Mouse (Mus musculus) forebrain, embryonic 16.5 days (tissue): ENCODE data around the gene Clp1. TPM values are rescaled to one million over a fixed set of nuclear protein-coding genes. Genes with fewer than 3 reads are reported as not detected.

Experiments used
- ATAC-seq: fragments of 200-750 bp; cut with Nextera tagmentation; 2 replicates; pipeline ENCODE4 v1.8.0; 2017; ENCODE audit warnings: mild to moderate bottlenecking, moderate library complexity
- H3K27ac ChIP-seq: fragments of 300-500 bp; sonication (generic); 2 replicates; pipeline ENCODE4 v1.5.1; 2014; ENCODE audit warnings: low read length, control low read depth
- H3K27me3 ChIP-seq: fragments of 300-500 bp; sonication (generic); replicated peaks from 2 replicates; pipeline ENCODE4 v1.6.1; 2014; ENCODE audit warnings: low read length; ENCODE audit not compliant: control insufficient read depth, insufficient read depth
- H3K36me3 ChIP-seq: fragments of 300-500 bp; sonication (generic); 2 replicates; pipeline ENCODE4 v1.6.1; 2014; ENCODE audit not compliant: control insufficient read depth, insufficient read depth
- H3K4me1 ChIP-seq: fragments of 300-500 bp; sonication (generic); replicated peaks from 2 replicates; pipeline ENCODE4 v1.6.1; 2014; ENCODE audit warnings: low read length; ENCODE audit not compliant: control insufficient read depth, insufficient read depth
- H3K4me2 ChIP-seq: fragments of 300-500 bp; sonication (generic); 2 replicates; pipeline ENCODE4 v1.6.1; 2014; ENCODE audit warnings: mild to moderate bottlenecking, low read length, control low read depth
- H3K4me3 ChIP-seq: fragments of 300-500 bp; sonication (generic); replicated peaks from 2 replicates; pipeline ENCODE4 v1.5.1; 2014; ENCODE audit warnings: mild to moderate bottlenecking, low read length, control low read depth
- H3K9ac ChIP-seq: fragments of 300-500 bp; sonication (generic); replicated peaks from 2 replicates; pipeline ENCODE4 v1.6.1; 2014; ENCODE audit warnings: low read depth, low read length, control low read depth
- H3K9me3 ChIP-seq: fragments of 300-500 bp; sonication (generic); 2 replicates; pipeline ENCODE4 v1.6.1; 2016; ENCODE audit warnings: low read length; ENCODE audit not compliant: control insufficient read depth
- WGBS: fragments of 180-500 bp; shearing (Covaris S2); extraction: QIAGEN DNeasy Blood & Tissue Kit; methylation state at CpG from one replicate; pipeline ENCODE4 v1.1.7; 2014; 5-methylcytosine and 5-hydroxymethylcytosine counted together
- microRNA counts: library from miRNA; unstranded; fragments of <30 nt; microRNA quantifications from one replicate; lab custom pipeline; 2016
- microRNA-seq: library from miRNA; unstranded; fragments of <30 nt; microRNA quantifications from one replicate; pipeline ENCODE4, GENCODE M21; 2017
- polyA plus RNA-seq: library from polyadenylated mRNA; unstranded; fragments of >200 nt; fragmentation: Nextera tagmentation; extraction: Ambion mirVana; gene quantifications from 2 replicates; pipeline ENCODE4 v1.2.1, GENCODE M21; 2015

The Clp1 gene
- polyA plus RNA-seq, 1 experiment from 2014 or later, result 28.1 TPM

DNA sequence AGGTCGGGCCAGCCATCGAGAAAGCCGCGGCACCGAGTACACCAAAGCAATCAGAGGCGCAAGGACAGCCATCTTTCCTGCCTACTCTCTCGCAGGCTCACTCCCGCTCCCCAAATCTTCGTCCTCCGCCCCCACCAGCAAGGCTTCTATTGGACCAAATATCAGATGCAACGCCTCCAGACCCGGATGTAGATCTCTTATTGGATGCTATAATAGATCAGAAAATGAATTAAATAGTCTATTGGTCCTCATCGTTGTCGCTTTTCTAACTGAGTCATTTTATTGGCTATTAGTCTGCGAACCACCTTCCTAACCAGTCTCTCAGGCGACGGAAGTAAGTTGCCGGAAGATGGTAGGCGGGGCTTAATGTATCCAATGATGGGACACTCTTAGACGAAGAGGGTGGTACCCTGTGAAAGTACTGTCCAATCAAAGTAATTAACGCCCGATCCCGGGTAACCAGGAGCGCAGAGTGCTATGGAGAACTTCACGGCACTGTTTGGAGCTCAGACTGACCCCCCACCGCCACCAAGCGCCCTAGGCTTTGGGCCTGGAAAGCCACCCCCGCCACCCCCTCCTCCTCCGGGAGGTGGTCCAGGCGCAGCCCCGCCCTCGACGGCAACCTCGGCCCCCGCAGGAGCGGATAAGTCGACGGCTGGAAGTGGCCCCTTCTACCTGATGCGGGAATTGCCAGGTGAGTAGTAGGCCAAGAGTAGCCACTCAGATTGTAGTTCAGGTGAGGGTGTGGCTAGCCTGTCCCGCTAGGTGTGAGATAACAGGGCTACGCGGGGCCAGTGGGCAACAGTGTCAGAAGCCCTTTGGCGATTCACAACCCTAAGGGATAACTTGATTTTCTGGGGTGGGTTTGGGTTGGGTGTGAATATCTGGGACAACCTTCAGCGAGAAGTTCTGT lies 48.9 kb downstream of the Clp1 start, which contains the start of the genes Gm28635 and Med19:
Gene Gm28635 (minus strand): TSS at position 74 of the 913 bp plus-strand sequence.
Gene Med19 (plus strand): TSS at position 435 of the 913 bp plus-strand sequence.
- Histone ChIP-seq H3K4me3 (peak within 1 kb of the TSS; percentile 95), H3K27me3 (no peaks in the 10 kb centered on the region), H3K4me2 (peak within 1 kb of the TSS; percentile 86), H3K9ac (peak within 1 kb of the TSS; percentile 78), H3K9me3 (no peaks in the 10 kb centered on the region), H3K36me3 (peaks cover 11% of the 10 kb centered on the region), H3K27ac (peak within 1 kb of the TSS; percentile 64), H3K4me1 (peaks cover 19% of the 10 kb centered on the region)
- WGBS, result under 1% methylated on average over 44 of the region's 44 CpGs
- peak; percentile 99 for ATAC-seq

DNA sequence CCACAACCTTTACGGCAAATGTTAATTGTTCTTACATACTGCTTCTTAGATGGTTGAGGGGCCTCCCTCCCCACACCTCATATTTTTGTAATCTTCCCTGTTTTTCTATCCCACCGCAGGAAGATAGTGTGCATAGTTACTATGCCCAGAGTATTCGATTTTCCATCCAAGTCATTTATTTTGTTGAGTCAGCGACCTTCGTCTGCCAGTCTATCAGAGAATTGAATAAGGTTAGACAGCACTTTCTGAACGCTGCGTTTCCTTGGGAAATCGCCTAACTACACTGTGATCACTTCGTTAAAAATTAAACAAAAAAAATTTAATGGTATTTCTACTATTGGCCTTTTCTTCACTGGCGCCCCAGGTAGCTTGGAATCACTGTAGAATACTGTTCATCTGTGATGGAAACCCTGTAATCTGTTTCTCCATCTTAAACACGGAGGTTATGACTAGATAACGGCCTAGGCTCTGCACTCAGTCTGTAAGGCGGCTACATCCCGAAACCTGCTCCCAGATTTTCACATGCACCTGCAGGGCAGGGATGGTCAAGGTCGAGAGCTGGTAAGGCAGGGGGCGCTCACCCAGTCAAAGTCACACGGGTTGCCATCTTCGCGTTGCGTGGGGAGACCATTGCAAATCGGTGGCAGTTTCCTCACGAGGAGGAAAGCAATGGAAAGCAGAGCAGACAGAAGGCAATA lies 49.7 kb downstream of the Clp1 start:
- Histone ChIP-seq H3K4me3 (peak overlapping the region; percentile 60), H3K4me1 (peaks cover 19% of the 10 kb centered on the region), H3K27me3 (no peaks in the 10 kb centered on the region), H3K9ac (peak overlapping the region; percentile 58), H3K9me3 (no peaks in the 10 kb centered on the region), H3K27ac (peak overlapping the region; percentile 64), H3K36me3 (peaks cover 18% of the 10 kb centered on the region), H3K4me2 (peak overlapping the region; percentile 62)
- peak; percentile 30 for ATAC-seq
- 9% methylated on average over 22 of the region's 22 CpGs for WGBS

MicroRNAs encoded within 50 kb of the gene (microRNA counts, 519-probe panel; counts per million panel counts)
- microRNA mmu-miR-130a (lab: Ali Mortazavi, UCI), result 4,625 counts per million, percentile 97 among the panel's probes with 10 or more counts

Small RNA genes lying within 50 kb of the gene (microRNA-seq; reads per million reads assigned to microRNA genes)
- gene Mir130a, result 27,458 reads per million, percentile 99 among the genes with 10 or more reads in this experiment

Other genes starting within 250 kb of the Clp1 start
- 41.7 and 45.6 TPM in 2 replicates for gene Ctnnd1, start 76.6 kb downstream of the Clp1 start, polyA plus RNA-seq
- 0.41 and 0.52 TPM in 2 replicates for gene Btbd18, start 68.3 kb downstream of the Clp1 start, polyA plus RNA-seq
- gene Selenoh, start 56.6 kb downstream of the Clp1 start, polyA plus RNA-seq, result 213 and 225 TPM in 2 replicates
- gene Gm28635, start 49.3 kb downstream of the Clp1 start, polyA plus RNA-seq, result not detected in 2 replicates
- gene Med19, start 48.9 kb downstream of the Clp1 start, polyA plus RNA-seq, result 53.8 and 54.3 TPM in 2 replicates
- 212 and 231 TPM in 2 replicates for gene Tmx2, start 48.2 kb downstream of the Clp1 start, polyA plus RNA-seq
- 19.4 and 20.1 TPM in 2 replicates for gene Zdhhc5, start 12.2 kb downstream of the Clp1 start, polyA plus RNA-seq
- 21.8 and 24.7 TPM in 2 replicates for gene Ypel4, start 6.7 kb upstream of the Clp1 start, polyA plus RNA-seq
- gene Gm19426, start 16.3 kb upstream of the Clp1 start, polyA plus RNA-seq, result 3.9 and 4.9 TPM in 2 replicates
- 25.0 and 26.9 TPM in 2 replicates for gene Serping1, start 48.1 kb upstream of the Clp1 start, polyA plus RNA-seq
- gene Ube2l6, start 71.5 kb upstream of the Clp1 start, polyA plus RNA-seq, result 21.2 and 28.1 TPM in 2 replicates
- not detected in 2 replicates for gene Smtnl1, start 95.3 kb upstream of the Clp1 start, polyA plus RNA-seq
- 58.0 and 69.5 TPM in 2 replicates for gene Timm10, start 99.6 kb upstream of the Clp1 start, polyA plus RNA-seq
- gene Slc43a1, start 111.5 kb upstream of the Clp1 start, polyA plus RNA-seq, result 2.6 and 3.1 TPM in 2 replicates
- 9.8 and 11.4 TPM in 2 replicates for gene Rtn4rl2, start 159.4 kb upstream of the Clp1 start, polyA plus RNA-seq
- 6.6 and 7.2 TPM in 2 replicates for gene Slc43a3, start 209.2 kb upstream of the Clp1 start, polyA plus RNA-seq